19 mouse cellular contexts compared by ENCODE assay signal in genomic region chr5:16062773-16063172, GRCm38 (mm10).
DNase-seq lines count a peak whose midpoint lies in the region; ATAC-seq and TF ChIP-seq lines count a peak whose summit lies in the region.
"Had no signal": no experiment of that assay in that cellular context is flagged by ENCODE, and none has a peak within 500 bp of the region (broad histone marks: within the 10 kb centered on the region; RNA-seq: fewer than 3 reads in every experiment).

No protein-coding gene starts in this region.

- 14% methylated on average over 5 of the region's 5 CpGs for WGBS in cerebellum, adult 2 months
- 44% methylated on average over 5 of the region's 5 CpGs for WGBS in kidney, embryonic 14.5 days
- WGBS in midbrain, embryonic 15.5 days: 22% methylated on average over 5 of the region's 5 CpGs

- peak in 1 of 2 experiments; percentile 26 for DNase-seq in cerebellum, adult 2 months
- no peak for DNase-seq in cerebellum, adult 9-11 months
- DNase-seq in kidney, adult 11 months: no peak
- peak; percentile 64 for DNase-seq in brain, embryonic 14.5 days (ENCODE audit: low read depth)
- DNase-seq in lung, postnatal 4 days: no peak
- no peak for DNase-seq in adrenal gland, postnatal 14 days
- DNase-seq: adrenal gland, postnatal 36 days; gastrocnemius, postnatal 10 days; heart, adult 2 months; layer of hippocampus, postnatal 36 days; lung, postnatal 14 days; right cerebral cortex, postnatal 4 days; thymus, adult 18-20 months had no signal

- no peak overlapping the region for H3K4me2 ChIP-seq in kidney, embryonic 14.5 days (replicated peaks; ENCODE audit: low read depth, low read length)
- H3K4me2 ChIP-seq in midbrain, embryonic 15.5 days: no peak overlapping the region
- H3K4me2 ChIP-seq: embryonic facial prominence, embryonic 15.5 days had no signal

- peak overlapping the region; percentile 21; the same call in 1 of the 2 replicates for H3K27ac ChIP-seq in cerebellum, adult 2 months (ENCODE audit: insufficient read depth, low read length)
- H3K27ac ChIP-seq in kidney, embryonic 14.5 days (ENCODE audit: low read depth, low read length): no peak overlapping the region
- peak overlapping the region; percentile 33 for H3K27ac ChIP-seq in midbrain, embryonic 15.5 days
- H3K27ac ChIP-seq: embryonic facial prominence, embryonic 15.5 days; heart, adult 2 months; limb, embryonic 10.5 days; liver, embryonic 14.5 days had no signal

- no peak for TF ChIP-seq POLR2A in cerebellum, adult 2 months (IDR thresholded peaks at IDR 0.05; ENCODE audit: borderline replicate concordance, insufficient read depth, low read length)
- TF ChIP-seq POLR2A in brain, embryonic 14.5 days (IDR thresholded peaks at IDR 0.05; ENCODE audit: borderline replicate concordance, extremely low read depth, insufficient read depth, insufficient read length, poor library complexity, severe bottlenecking): no peak

- no peak for TF ChIP-seq CTCF in cerebellum, adult 2 months (IDR thresholded peaks at IDR 0.05; ENCODE audit: borderline replicate concordance, insufficient read depth, low read depth, low read length)
- no peak for TF ChIP-seq CTCF in brain, embryonic 14.5 days (IDR thresholded peaks at IDR 0.05; ENCODE audit: borderline replicate concordance, extremely low read depth, insufficient read depth, insufficient read length)

- H3K4me3 ChIP-seq in cerebellum, adult 2 months (replicated peaks; ENCODE audit: insufficient read depth, low read depth, low read length): no peak overlapping the region
- no peak overlapping the region for H3K4me3 ChIP-seq in kidney, embryonic 14.5 days (ENCODE audit: low read length)
- no peak overlapping the region for H3K4me3 ChIP-seq in midbrain, embryonic 15.5 days
- H3K4me3 ChIP-seq: embryonic facial prominence, embryonic 15.5 days; heart, adult 2 months; limb, embryonic 10.5 days had no signal

- H3K36me3 ChIP-seq in kidney, embryonic 14.5 days (ENCODE audit: control insufficient read depth, insufficient read depth, low read length): no peaks in the 10 kb centered on the region
- H3K36me3 ChIP-seq in midbrain, embryonic 15.5 days (replicated peaks): no peaks in the 10 kb centered on the region
- H3K36me3 ChIP-seq: embryonic facial prominence, embryonic 15.5 days; limb, embryonic 10.5 days had no signal

- no peaks in the 10 kb centered on the region for H3K27me3 ChIP-seq in cerebellum, adult 2 months (ENCODE audit: control insufficient read depth, insufficient read depth, low read length)
- H3K27me3 ChIP-seq in kidney, embryonic 14.5 days (ENCODE audit: control insufficient read depth, insufficient read depth, low read length): no peaks in the 10 kb centered on the region
- H3K27me3 ChIP-seq in midbrain, embryonic 15.5 days (replicated peaks): no peaks in the 10 kb centered on the region
- H3K27me3 ChIP-seq: embryonic facial prominence, embryonic 15.5 days had no signal

- peaks cover 4% of the 10 kb centered on the region; the same call in 1 of the 2 replicates for H3K4me1 ChIP-seq in cerebellum, adult 2 months (ENCODE audit: control insufficient read depth, insufficient read depth, low read length)
- H3K4me1 ChIP-seq in kidney, embryonic 14.5 days (ENCODE audit: control insufficient read depth, insufficient read depth, low read length): no peaks in the 10 kb centered on the region
- peaks cover 7% of the 10 kb centered on the region; the same call in 1 of the 2 replicates for H3K4me1 ChIP-seq in midbrain, embryonic 15.5 days

- no peaks in the 10 kb centered on the region for H3K9me3 ChIP-seq in kidney, embryonic 14.5 days (ENCODE audit: control insufficient read depth, low read length)
- no peaks in the 10 kb centered on the region for H3K9me3 ChIP-seq in midbrain, embryonic 15.5 days
- H3K9me3 ChIP-seq: embryonic facial prominence, embryonic 15.5 days; limb, embryonic 10.5 days had no signal

- no peak overlapping the region for H3K9ac ChIP-seq in kidney, embryonic 14.5 days (ENCODE audit: low read depth, low read length)
- H3K9ac ChIP-seq in midbrain, embryonic 15.5 days: no peak overlapping the region
- H3K9ac ChIP-seq: embryonic facial prominence, embryonic 15.5 days; liver, embryonic 14.5 days had no signal

- ATAC-seq in kidney, embryonic 14.5 days (ENCODE audit: low FRiP score, low TSS enrichment): peak; percentile 66; the same call in 1 of the 2 replicates
- peak; percentile 73 for ATAC-seq in midbrain, embryonic 15.5 days (replicated peaks)
- ATAC-seq: activated CD4-positive, CD25-positive, alpha-beta regulatory T cell, adult 4 months had no signal
